Mouse (Mus musculus) natural killer cell, adult 2 months (primary cell): ENCODE data around the gene Spns3.

Source experiments
- DNase-seq, 2 experiments: peaks; one replicate each; pipeline ENCODE4 v3.0.0; 2022; ENCODE audit warnings: low spot score in 2 of 2

Spns3 gene

GRCm38 (mm10) chr11:72484549-72484948 lies 65.8 kb downstream of the Spns3 start:
- peak in 1 of 2 experiments; percentile 42 for DNase-seq

GRCm38 (mm10) chr11:72481952-72482351 lies 68.4 kb downstream of the Spns3 start:
- DNase-seq = no peak

- no peak for DNase-seq
Observed at GRCm38 (mm10) chr11:72481313-72481712, 69.0 kb downstream of the Spns3 start.

GRCm38 (mm10) chr11:72479499-72479898 lies 70.8 kb downstream of the Spns3 start:
- DNase-seq = no peak

GRCm38 (mm10) chr11:72478228-72478627 lies 72.1 kb downstream of the Spns3 start:
- no peak for DNase-seq

- DNase-seq = no peak
Observed at GRCm38 (mm10) chr11:72477653-72478052, 72.7 kb downstream of the Spns3 start.

- no peak for DNase-seq
Observed at GRCm38 (mm10) chr11:72477182-72477581, 73.1 kb downstream of the Spns3 start.

GRCm38 (mm10) chr11:72476074-72476625 lies 74.2 kb downstream of the Spns3 start:
- no peak for DNase-seq

GRCm38 (mm10) chr11:72475408-72475807 lies 74.9 kb downstream of the Spns3 start:
- no peak for DNase-seq

GRCm38 (mm10) chr11:72474926-72475325 lies 75.4 kb downstream of the Spns3 start:
- no peak for DNase-seq

- DNase-seq = no peak
Observed at GRCm38 (mm10) chr11:72473540-72473939, 76.8 kb downstream of the Spns3 start.

- no peak for DNase-seq
Observed at GRCm38 (mm10) chr11:72471381-72471780, 78.9 kb downstream of the Spns3 start.

- no peak for DNase-seq
Observed at GRCm38 (mm10) chr11:72470004-72470403, 80.3 kb downstream of the Spns3 start.

GRCm38 (mm10) chr11:72469217-72469616 lies 81.1 kb downstream of the Spns3 start:
- no peak for DNase-seq

GRCm38 (mm10) chr11:72468525-72468924 lies 81.8 kb downstream of the Spns3 start:
- DNase-seq = no peak

GRCm38 (mm10) chr11:72466694-72467507 lies 83.4 kb downstream of the Spns3 start:
- peak in 1 of 2 experiments; percentile 36 for DNase-seq

- peak in 1 of 2 experiments; percentile 49 for DNase-seq
Observed at GRCm38 (mm10) chr11:72465978-72466693, 84.2 kb downstream of the Spns3 start.

- no peak for DNase-seq
Observed at GRCm38 (mm10) chr11:72464821-72465220, 85.5 kb downstream of the Spns3 start.

- peak in 1 of 2 experiments; percentile 26 for DNase-seq
Observed at GRCm38 (mm10) chr11:72461500-72461981, 88.8 kb downstream of the Spns3 start.

GRCm38 (mm10) chr11:72458502-72458901 lies 91.8 kb downstream of the Spns3 start:
- no peak for DNase-seq

- no peak for DNase-seq
Observed at GRCm38 (mm10) chr11:72457995-72458496, 92.3 kb downstream of the Spns3 start.

- DNase-seq = no peak
Observed at GRCm38 (mm10) chr11:72455694-72456093, 94.6 kb downstream of the Spns3 start.
